Mouse (Mus musculus) megakaryocyte, adult 5-6 weeks (primary cell): ENCODE measurements around the gene Zcchc17. TPM values are rescaled to one million over a fixed set of nuclear protein-coding genes. Genes with fewer than 3 reads are reported as not detected.

Source experiments
- ATAC-seq: 2 replicates; pipeline ENCODE4 v1.8.0; 2016; ENCODE audit warnings: mild to moderate bottlenecking, inconsistent platforms; ENCODE audit not compliant: poor library complexity, severe bottlenecking
- total RNA-seq, 2 experiments: library from RNA; stranded (forward) in 1 of 2; stranded (reverse) in 1 of 2; fragments of 153-499, 151-499 nt in 1 of 2; fragments of 221-1000, 200-1000 nt in 1 of 2; gene quantifications; 2 replicates each; pipeline versions ENCODE4 v1.2.3 to v1.2.4; 2015 to 2017

The Zcchc17 gene
- total RNA-seq, 2 experiments from 2014 or later = 13.9 to 68.3 TPM

GRCm38 (mm10) chr4:130319564-130319963, 40.2 kb downstream of the Zcchc17 start:
- no peak for ATAC-seq

DNA sequence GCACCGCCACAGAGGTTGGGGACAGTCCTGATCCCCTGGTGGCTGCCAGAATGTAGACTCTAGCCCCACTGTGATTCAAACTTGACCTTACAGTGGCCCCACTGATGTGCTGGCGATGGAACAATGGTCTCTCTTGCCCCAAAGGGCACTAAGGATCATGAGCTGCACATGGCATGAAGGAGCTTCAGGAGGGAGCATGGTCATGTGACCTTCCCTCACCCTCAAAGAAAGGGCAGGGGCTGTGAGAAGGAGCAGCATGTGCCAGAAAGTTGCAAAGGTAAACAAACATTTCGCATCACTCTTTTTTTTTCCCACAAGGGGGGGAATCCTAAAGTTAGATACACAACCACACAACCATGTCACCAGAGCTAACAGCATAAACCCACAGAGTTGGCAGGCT, 41.6 kb downstream of the Zcchc17 start:
- no peak for ATAC-seq

DNA sequence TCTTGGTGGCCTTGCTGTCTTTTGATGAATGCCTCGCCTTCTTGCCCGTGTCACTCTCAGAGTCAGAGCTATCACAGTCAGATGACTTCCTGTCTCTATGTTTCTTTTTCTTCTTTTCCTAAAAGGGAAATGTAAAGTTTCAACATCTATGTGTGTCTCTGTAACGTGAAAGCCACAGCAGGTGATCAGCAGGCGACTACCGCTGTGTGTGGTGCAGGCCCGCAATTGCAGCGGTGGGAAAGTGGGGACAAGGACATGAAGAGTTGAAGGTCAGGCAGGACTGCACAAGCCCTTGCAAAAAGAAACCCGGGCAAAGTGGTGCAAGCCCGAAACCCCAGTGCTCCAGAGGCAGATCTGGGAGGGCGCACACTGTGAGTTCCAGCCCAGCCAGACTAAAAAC, 43.1 kb downstream of the Zcchc17 start:
- ATAC-seq = no peak

- ATAC-seq = no peak
These were observed 43.8 kb downstream of the Zcchc17 start for GRCm38 (mm10) chr4:130315771-130316527.

DNA sequence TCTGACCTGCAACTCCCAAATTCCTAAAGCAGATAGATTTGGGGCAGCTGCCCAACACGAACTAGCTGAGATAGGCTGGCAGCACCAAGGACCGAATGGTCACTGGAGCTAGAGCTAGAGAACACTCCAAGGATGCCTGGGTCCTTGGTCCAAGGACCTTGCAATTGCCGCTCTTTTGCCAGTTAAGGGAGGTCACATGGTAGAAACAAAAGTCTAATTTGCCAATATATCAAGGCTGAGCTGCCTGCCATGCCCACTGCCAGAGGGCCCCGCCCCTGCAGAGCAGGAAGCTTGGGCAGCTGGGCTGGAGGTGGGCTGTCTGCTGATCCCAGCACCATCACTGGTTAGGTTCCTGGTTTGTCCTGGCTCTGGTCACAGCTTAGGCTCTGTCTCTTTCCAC, 46.2 kb downstream of the Zcchc17 start:
- no peak for ATAC-seq

- no peak for ATAC-seq
These were observed 47.2 kb downstream of the Zcchc17 start for GRCm38 (mm10) chr4:130312526-130312925.

GRCm38 (mm10) chr4:130309254-130309653, 50.5 kb downstream of the Zcchc17 start:
- no peak for ATAC-seq

DNA sequence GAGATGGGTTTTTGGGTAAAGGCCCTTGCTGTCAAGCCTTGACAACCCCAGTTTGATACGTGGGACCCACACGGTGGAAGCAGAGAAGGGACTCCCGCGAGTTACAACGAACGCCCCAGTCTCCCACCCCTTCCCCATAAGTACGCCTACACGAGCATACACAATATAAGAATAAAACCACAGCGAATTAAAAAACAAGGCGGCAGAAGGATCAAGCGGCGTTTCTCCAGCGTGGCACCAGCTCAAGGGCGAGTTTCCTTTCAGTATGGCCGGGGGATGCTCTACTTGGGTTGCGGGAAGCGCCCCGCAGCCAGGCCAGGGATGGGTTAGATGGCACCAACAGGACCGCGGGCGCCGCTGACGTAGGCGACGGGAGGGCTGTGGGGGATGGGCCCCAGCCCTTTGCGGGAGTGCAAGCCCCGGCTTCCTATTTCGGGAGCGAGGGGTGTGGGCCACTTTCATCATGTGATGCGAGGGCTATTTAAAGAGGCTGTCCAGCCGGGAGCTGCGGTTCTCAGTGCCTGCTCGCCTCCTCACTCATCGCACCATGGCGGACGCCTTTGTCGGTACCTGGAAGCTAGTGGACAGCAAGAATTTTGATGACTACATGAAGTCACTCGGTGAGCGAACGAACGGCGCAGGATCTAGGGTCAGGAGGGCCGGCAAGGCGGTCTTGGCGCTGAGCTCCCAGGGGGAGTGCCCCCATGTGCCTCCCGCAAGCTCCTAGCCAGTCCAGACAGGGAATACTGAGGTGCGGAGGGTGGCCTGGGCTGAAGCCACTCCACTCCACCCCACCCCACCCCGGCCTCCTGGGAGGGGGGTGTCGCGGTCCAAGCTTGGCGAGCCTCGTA, 51.3 kb downstream of the Zcchc17 start, which contains the start of the genes Fabp3 and Gm10570:
Gene Fabp3 (plus strand): TSS at position 365 of the 851 bp plus-strand sequence.
Gene Gm10570 (minus strand): TSS at position 444 of the 851 bp plus-strand sequence.
- ATAC-seq = peak; percentile 65

DNA sequence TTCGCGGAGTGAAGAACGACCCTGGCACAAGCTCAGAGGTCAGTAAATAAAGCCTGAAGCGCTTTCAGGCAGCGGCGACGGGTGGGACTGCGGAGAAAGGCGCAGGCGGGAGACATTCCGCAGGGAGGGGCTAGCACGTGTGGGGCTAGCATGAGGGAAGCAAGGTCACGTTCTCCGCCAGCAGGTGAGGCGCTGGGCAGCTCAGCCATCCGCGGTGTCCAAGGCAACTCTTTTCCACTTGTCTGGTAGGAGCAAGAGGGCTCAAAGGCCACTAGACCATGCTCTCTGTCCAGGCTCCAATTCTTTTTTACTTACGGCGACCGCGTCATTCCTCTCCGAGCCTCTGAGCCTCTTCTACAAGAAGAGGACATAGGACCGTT, 51.9 kb downstream of the Zcchc17 start:
- peak; percentile 33; the same call in 1 of the 2 replicates for ATAC-seq

- no peak for ATAC-seq
These were observed 52.7 kb downstream of the Zcchc17 start for GRCm38 (mm10) chr4:130306796-130307630.

GRCm38 (mm10) chr4:130304746-130305145, 55.0 kb downstream of the Zcchc17 start:
- no peak for ATAC-seq

GRCm38 (mm10) chr4:130302285-130302870, 57.4 kb downstream of the Zcchc17 start:
- ATAC-seq = no peak

- ATAC-seq = no peak
These were observed 60.1 kb downstream of the Zcchc17 start for GRCm38 (mm10) chr4:130299629-130300018.

- ATAC-seq = no peak
These were observed 60.7 kb downstream of the Zcchc17 start for GRCm38 (mm10) chr4:130298877-130299628.

DNA sequence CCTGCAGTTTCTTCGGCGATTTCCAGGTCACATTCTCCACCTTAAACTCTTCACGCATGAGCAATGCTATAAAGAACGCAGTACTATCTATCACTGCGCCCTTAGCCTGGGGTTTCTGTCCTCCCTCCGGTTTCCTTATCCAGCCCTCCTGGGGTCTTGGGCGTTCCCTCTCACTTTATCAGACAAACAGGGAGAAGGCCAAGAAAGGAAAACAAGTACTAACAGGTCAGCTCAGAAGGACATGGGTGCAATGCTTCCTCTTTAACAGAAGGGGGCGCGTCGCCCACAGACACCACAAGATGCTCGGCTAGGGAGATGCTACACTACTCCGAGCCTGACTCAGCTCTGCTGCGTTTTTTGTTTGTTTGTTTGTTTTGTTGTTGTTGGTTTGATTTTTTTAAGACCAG, 62.6 kb downstream of the Zcchc17 start:
- ATAC-seq = peak; percentile 65

DNA sequence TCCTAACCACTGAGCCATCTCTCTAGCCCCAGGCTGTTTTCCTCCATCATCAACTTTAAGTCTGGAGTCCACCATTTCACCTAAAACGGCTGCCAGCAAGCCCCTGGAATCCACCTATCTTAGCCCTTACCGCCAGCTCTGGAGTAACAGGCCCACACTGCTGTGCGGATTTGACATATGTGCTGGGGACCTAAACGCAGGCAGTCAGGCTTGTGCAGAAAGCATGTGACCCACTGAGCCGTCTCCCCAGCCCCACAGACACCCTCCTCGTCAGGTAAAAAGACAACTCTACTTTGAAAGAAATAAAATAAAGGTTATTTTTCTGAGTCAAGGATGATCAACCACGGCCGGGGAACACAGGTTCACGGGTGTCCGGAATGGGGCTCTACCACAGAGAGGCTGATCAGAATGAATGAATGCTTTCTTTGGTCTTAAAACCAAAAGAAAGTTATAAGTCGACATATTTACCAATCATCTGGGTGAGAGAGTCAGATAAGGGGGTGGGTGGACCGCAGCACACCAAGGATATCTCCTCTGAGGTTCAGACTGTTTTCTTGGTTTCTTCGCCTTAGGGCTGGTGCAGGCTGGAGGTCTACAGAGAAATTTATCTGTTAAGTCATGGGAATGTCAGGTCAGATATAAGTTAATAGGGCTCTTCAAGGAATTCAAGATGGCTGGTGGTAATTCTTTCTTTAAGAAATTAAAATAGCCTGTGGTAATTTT, 63.3 kb downstream of the Zcchc17 start:
- no peak for ATAC-seq

DNA sequence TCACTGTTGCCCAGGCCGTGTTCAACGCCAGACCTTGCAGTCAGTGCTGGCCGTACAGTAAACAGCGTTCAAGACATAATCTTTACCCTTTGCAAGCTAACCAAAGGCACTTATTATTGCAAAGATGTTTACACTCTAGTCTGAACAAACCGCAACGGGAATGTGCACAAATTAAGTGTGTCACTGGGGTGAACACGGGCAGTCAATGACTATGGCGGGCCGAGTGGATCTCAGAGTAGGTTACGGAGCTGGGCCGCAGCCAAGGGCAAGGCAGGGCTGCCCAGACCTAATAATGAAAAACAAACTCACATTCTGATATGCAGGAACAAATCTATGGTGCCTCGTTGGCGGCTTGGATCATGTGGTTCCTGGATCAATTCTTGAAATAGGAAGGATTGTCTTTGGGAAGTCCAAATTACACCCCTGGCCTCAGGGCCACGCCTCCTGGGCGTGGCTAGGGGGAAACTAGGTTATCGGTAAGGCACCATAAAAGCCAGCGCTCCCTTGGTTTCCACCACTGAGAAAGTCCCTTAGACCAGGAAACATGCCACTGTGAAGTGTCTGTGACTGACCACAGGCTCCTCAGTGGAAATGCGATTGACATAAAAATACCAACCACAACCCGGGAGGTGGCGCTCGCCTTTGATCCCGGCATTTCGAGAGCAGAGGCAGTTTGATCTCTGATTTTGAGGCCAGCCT, 64.5 kb downstream of the Zcchc17 start:
- no peak for ATAC-seq

GRCm38 (mm10) chr4:130294513-130294912, 65.2 kb downstream of the Zcchc17 start:
- ATAC-seq = no peak

GRCm38 (mm10) chr4:130292271-130292670, 67.5 kb downstream of the Zcchc17 start:
- ATAC-seq = peak; percentile 82
